Mouse (Mus musculus) intestine, postnatal 0 days (tissue): Measurements from ENCODE around the gene Gm19410. TPM values are rescaled to one million over a fixed set of nuclear protein-coding genes. Genes with fewer than 3 reads are reported as not detected.

Source experiments
- ATAC-seq: fragments of 200-750 bp; cut with Nextera tagmentation; 2 replicates; pipeline ENCODE4 v1.8.0; 2017; ENCODE audit warnings: mild to moderate bottlenecking, moderate TSS enrichment, moderate library complexity
- H3K27ac ChIP-seq: fragments of 300-500 bp; sonication (generic); 2 replicates; pipeline ENCODE4 v1.5.1; 2014; ENCODE audit warnings: mild to moderate bottlenecking, low read depth, low read length, moderate library complexity
- H3K27me3 ChIP-seq: fragments of 300-500 bp; sonication (generic); replicated peaks from 2 replicates; pipeline ENCODE4 v1.6.1; 2014; ENCODE audit warnings: low read length, mixed read lengths; ENCODE audit not compliant: control insufficient read depth, insufficient read depth
- H3K36me3 ChIP-seq: fragments of 300-500 bp; sonication (generic); 2 replicates; pipeline ENCODE4 v1.6.1; 2014; ENCODE audit warnings: mild to moderate bottlenecking, moderate library complexity; ENCODE audit not compliant: control insufficient read depth, insufficient read depth
- H3K4me1 ChIP-seq: fragments of 300-500 bp; sonication (generic); replicated peaks from 2 replicates; pipeline ENCODE4 v1.6.1; 2014; ENCODE audit warnings: antibody characterized with exemption, low read length, mixed read lengths; ENCODE audit not compliant: control insufficient read depth, insufficient read depth
- H3K4me2 ChIP-seq: fragments of 300-500 bp; sonication (generic); replicated peaks from 2 replicates; pipeline ENCODE4 v1.6.1; 2014; ENCODE audit warnings: low read depth, mild to moderate bottlenecking, moderate library complexity
- H3K4me3 ChIP-seq: fragments of 300-500 bp; sonication (generic); 2 replicates; pipeline ENCODE4 v1.5.1; 2014; ENCODE audit warnings: low read depth, low read length
- H3K9ac ChIP-seq: fragments of 300-500 bp; sonication (generic); 2 replicates; pipeline ENCODE4 v1.6.1; 2014; ENCODE audit warnings: mild to moderate bottlenecking, low read depth, low read length
- H3K9me3 ChIP-seq: fragments of 300-500 bp; sonication (generic); 2 replicates; pipeline ENCODE4 v1.6.1; 2016; ENCODE audit warnings: mixed run types; ENCODE audit not compliant: control insufficient read depth
- CTCF ChIP-seq: sonication (generic); IDR thresholded peaks from 2 replicates; pipeline ENCODE4 v1.5.1; 2016; ENCODE audit warnings: low read depth, mild to moderate bottlenecking, control low read depth, antibody characterized with exemption, moderate library complexity
- WGBS: fragments of 180-500 bp; shearing (Covaris S2); extraction: QIAGEN DNeasy Blood & Tissue Kit; methylation state at CpG from one replicate; pipeline ENCODE4 v1.1.7; 2014; 5-methylcytosine and 5-hydroxymethylcytosine counted together
- microRNA-seq: library from miRNA; unstranded; fragments of <30 nt; microRNA quantifications from one replicate; pipeline ENCODE4, GENCODE M21; 2016
- polyA plus RNA-seq: library from polyadenylated mRNA; unstranded; fragments of >200 nt; fragmentation: Nextera tagmentation; extraction: Ambion mirVana; gene quantifications from 2 replicates; pipeline ENCODE4 v1.2.1, GENCODE M21; 2015

Gm19410 gene
- polyA plus RNA-seq, result not detected in 2 replicates

DNA sequence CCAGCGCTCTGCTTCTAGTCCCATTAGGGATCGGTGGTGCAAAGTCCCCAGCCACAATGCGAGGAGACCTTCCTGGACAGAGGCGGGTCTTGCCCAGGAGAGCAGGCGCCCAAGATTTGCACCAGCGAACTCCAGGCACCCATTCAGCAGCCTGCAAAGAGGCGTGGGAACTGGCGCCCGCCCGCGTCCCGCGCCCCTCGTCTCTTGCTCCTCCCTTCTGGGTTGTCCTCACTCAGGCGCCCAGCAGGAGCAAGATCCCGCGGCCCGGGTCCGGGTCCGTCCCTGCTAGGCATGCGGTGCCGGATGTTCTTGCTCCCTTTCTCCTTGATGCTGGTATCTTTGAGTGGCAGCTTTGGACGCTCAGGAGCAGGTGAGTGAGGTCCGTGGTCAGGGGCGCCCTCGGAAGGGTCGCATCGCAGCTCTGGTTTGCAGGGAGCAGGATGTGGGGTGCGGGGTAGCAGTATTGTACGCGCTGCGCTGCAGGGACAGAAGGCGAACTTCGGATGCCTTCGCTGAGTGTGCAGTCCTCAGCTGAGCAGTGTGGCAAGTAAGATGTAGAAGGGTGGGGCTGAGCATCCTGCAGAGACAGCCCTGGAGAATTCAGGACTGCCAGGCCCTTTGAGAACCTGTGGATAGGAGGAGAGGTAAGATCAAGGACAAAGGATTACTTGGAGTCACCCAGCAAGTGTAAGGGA is at the start of gene Gm19410:
Gene Gm19410, plus strand, starts transcription at position 292 of the 695 bp plus-strand sequence.
- Histone ChIP-seq H3K4me3 (peak within 1 kb of the TSS; percentile 25), H3K27me3 (peaks cover 22% of the 10 kb centered on the region), H3K4me1 (no peaks in the 10 kb centered on the region), H3K9ac (no peak within 1 kb of the TSS), H3K9me3 (no peaks in the 10 kb centered on the region), H3K27ac (no peak within 1 kb of the TSS), H3K4me2 (peak within 1 kb of the TSS; percentile 60), H3K36me3 (no peaks in the 10 kb centered on the region)
- no peak for TF ChIP-seq CTCF
- under 1% methylated on average over 35 of the region's 35 CpGs for WGBS
- ATAC-seq, result 0 out of 2 replicates have a peak, but pooled peaks have one; percentile 25

DNA sequence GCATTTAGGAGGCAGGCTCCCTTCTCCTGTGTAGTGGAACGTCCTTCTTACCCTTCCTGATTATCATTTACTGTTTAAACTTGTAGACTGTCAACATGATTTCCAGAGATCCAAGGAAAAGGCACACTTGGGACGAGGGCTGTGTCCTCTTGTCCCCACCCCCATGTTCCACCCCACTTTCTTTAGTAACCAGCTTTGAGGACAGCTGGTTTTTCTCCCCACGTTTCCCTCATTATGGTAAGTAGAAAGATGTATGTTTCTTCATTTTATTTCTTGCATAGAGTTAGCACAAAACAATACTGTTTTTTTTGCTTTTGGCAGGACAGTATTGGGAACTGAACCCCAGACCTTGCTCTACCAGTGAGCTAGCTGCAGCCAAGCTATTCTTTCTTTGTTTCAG is 34.8 kb upstream of the Gm19410 start:
- H3K4me2 ChIP-seq, result no peak overlapping the region
- no peaks in the 10 kb centered on the region for H3K4me1 ChIP-seq
- TF ChIP-seq CTCF, result no peak
- no peaks in the 10 kb centered on the region for H3K36me3 ChIP-seq
- H3K4me3 ChIP-seq, result no peak overlapping the region
- H3K27me3 ChIP-seq, result no peaks in the 10 kb centered on the region
- H3K27ac ChIP-seq, result no peak overlapping the region
- 36% methylated on average over 3 of the region's 3 CpGs for WGBS
- H3K9ac ChIP-seq, result no peak overlapping the region
- ATAC-seq, result no peak
- no peaks in the 10 kb centered on the region for H3K9me3 ChIP-seq

GRCm38 (mm10) chr8:35735438-35735837 is 30.2 kb upstream of the Gm19410 start:
- no peaks in the 10 kb centered on the region for H3K36me3 ChIP-seq
- TF ChIP-seq CTCF, result peak; percentile 65
- H3K27ac ChIP-seq, result no peak overlapping the region
- H3K9me3 ChIP-seq, result no peaks in the 10 kb centered on the region
- no peaks in the 10 kb centered on the region for H3K27me3 ChIP-seq
- no peaks in the 10 kb centered on the region for H3K4me1 ChIP-seq
- H3K4me3 ChIP-seq, result no peak overlapping the region
- H3K4me2 ChIP-seq, result no peak overlapping the region
- no peak overlapping the region for H3K9ac ChIP-seq
- no peak for ATAC-seq
- 71% methylated on average over 3 of the region's 3 CpGs for WGBS

GRCm38 (mm10) chr8:35756202-35756601 is 9.4 kb upstream of the Gm19410 start:
- Histone ChIP-seq H3K4me1 (no peaks in the 10 kb centered on the region), H3K27me3 (no peaks in the 10 kb centered on the region), H3K9me3 (no peaks in the 10 kb centered on the region), H3K9ac (no peak overlapping the region), H3K27ac (no peak overlapping the region), H3K4me3 (no peak overlapping the region), H3K36me3 (no peaks in the 10 kb centered on the region), H3K4me2 (no peak overlapping the region)
- WGBS, result 87% methylated on average over 5 of the region's 5 CpGs
- ATAC-seq, result no peak
- TF ChIP-seq CTCF, result no peak

DNA sequence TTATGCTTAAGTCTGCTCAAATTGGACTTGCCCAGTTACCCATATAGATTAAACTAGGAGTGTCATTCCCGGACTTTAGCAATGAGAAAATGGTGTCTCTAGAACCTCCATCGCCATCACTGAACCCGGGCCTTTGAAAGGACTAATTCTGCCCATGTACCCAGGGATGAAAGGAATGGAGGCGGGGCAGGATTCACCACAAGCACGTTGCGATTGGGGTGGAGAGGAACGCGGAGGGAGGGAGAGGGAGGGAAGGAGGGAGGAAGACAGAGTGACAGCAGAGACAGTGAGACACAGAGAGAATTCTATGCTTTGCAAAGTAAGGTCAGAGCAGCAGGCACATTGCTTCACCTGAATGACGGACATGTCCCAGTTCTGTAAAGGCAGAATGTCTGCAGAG is 570 bp upstream of the Gm19410 start:
- Histone ChIP-seq H3K27ac (no peak overlapping the region), H3K27me3 (peaks cover 22% of the 10 kb centered on the region), H3K4me2 (peak overlapping the region; percentile 60), H3K36me3 (no peaks in the 10 kb centered on the region), H3K9ac (no peak overlapping the region), H3K4me1 (no peaks in the 10 kb centered on the region), H3K9me3 (no peaks in the 10 kb centered on the region), H3K4me3 (peak overlapping the region; percentile 25)
- TF ChIP-seq CTCF, result no peak
- no peak for ATAC-seq
- whole genome bisulfite sequencing, result 8% methylated on average over 9 of the region's 9 CpGs

DNA sequence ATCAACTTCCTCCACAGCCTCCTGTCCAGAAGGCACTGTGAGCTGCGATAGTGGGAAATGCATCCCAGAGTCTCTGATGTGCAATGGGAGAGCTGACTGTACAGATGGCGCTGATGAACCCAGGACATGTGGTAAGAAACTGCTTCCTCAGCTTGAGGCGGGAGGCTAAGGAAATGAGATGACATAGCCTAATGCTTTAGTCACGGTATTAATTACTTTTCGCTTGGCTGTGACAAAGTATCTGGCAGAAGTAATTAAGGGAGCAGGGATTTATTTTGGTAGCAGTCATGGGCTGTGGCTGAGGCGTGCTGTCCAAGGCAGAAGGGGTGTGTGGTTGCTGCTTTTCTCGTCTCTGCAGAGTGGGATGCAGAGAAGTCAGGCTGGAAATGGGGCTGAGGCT is 7.9 kb downstream of the Gm19410 start:
- no peaks in the 10 kb centered on the region for H3K36me3 ChIP-seq
- no peak overlapping the region for H3K4me2 ChIP-seq
- H3K9me3 ChIP-seq, result no peaks in the 10 kb centered on the region
- no peaks in the 10 kb centered on the region for H3K4me1 ChIP-seq
- 62% methylated on average over 7 of the region's 7 CpGs for WGBS
- no peaks in the 10 kb centered on the region for H3K27me3 ChIP-seq
- H3K27ac ChIP-seq, result no peak overlapping the region
- no peak for ATAC-seq
- no peak for TF ChIP-seq CTCF
- H3K9ac ChIP-seq, result no peak overlapping the region
- H3K4me3 ChIP-seq, result no peak overlapping the region

Small RNA genes lying within 50 kb of the gene (microRNA-seq; reads per million reads assigned to microRNA genes)
- gene Gm44474, result not detected
